In the genomic region with DNA sequence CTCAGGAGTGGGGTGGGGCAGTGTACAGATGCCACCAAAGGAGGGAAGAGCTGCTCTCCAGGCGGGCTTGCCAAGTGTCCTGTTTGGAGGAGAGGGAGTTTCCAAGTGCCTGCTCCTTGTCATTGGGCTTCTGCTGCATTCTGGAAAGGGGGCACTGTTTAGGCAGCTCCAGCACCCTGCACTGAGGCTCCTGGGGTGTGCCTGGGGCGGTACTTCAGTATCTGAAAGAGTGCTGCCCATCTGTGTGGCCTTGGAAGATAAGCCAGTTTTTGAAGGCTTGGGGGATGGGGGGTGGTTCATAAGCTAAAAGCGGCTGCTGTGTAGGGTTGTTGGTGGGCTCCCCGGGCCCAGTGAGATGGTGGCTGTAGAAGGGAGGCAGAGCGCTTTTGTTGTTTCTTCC, we compare ENCODE assay signal across 12 mouse cellular contexts. TPM values are rescaled to one million over a fixed set of nuclear protein-coding genes. Genes with fewer than 3 reads are reported as not detected.
A peak's percentile ranks its signal among the peaks of the same experiment; 100 is the strongest.
DNase-seq lines count a peak whose midpoint lies in the region; ATAC-seq and TF ChIP-seq lines count a peak whose summit lies in the region.
"Had no signal": no experiment of that assay in that cellular context is flagged by ENCODE, and none has a peak within 500 bp of the region (broad histone marks: within the 10 kb centered on the region; RNA-seq: fewer than 3 reads in every experiment).

No protein-coding gene starts in this region.

- TF ChIP-seq CTCF in CH12.LX (conservative IDR thresholded peaks at IDR 0.05 in 1 of 2, IDR thresholded peaks at IDR 0.05 in 1 of 2; ENCODE audit: low read depth in 2 of 2, low read length in 2 of 2) = no peak

- in situ Hi-C loops in CH12.LX (cut with MboI; ENCODE audit: low pct_ligation_motif_present, low pct_unique_long_range_greater_than_20kb, low sequenced_read_pairs) = no loop called here

- ATAC-seq in heart, embryonic 11.5 days (replicated peaks; ENCODE audit: insufficient number of reproducible peaks, low FRiP score, low TSS enrichment) = peak; percentile 85
- peak; percentile 83 for ATAC-seq in liver, embryonic 15.5 days (ENCODE audit: insufficient read depth)
- ATAC-seq in neural tube, embryonic 15.5 days (ENCODE audit: low FRiP score) = no peak

- no peaks in the 10 kb centered on the region for H3K9me3 ChIP-seq in heart, embryonic 11.5 days (replicated peaks; ENCODE audit: control insufficient read depth, low read length)
- H3K9me3 ChIP-seq in CH12.LX (replicated peaks; ENCODE audit: low read length) = no peaks in the 10 kb centered on the region
- H3K9me3 ChIP-seq in liver, embryonic 15.5 days (replicated peaks) = no peaks in the 10 kb centered on the region
- no peaks in the 10 kb centered on the region for H3K9me3 ChIP-seq in neural tube, embryonic 15.5 days (replicated peaks)
- H3K9me3 ChIP-seq: embryonic facial prominence, embryonic 13.5 days; hindbrain, embryonic 15.5 days had no signal

- peak overlapping the region; percentile 48 for H3K4me2 ChIP-seq in heart, embryonic 11.5 days
- H3K4me2 ChIP-seq in CH12.LX (ENCODE audit: insufficient read depth, low read depth, poor library complexity, severe bottlenecking) = peak overlapping the region; percentile 69
- H3K4me2 ChIP-seq in liver, embryonic 15.5 days = peak overlapping the region; percentile 96
- no peak overlapping the region for H3K4me2 ChIP-seq in neural tube, embryonic 15.5 days
- H3K4me2 ChIP-seq: embryonic facial prominence, embryonic 13.5 days; hindbrain, embryonic 15.5 days had no signal

- peaks cover 17% of the 10 kb centered on the region; the same call in 1 of the 2 replicates for H3K4me1 ChIP-seq in heart, embryonic 11.5 days (ENCODE audit: control insufficient read depth, insufficient read depth, low read length)
- H3K4me1 ChIP-seq in CH12.LX (ENCODE audit: control insufficient read depth in 1 of 2, insufficient read depth in 2 of 2) = peaks cover 12 to 48% of the 10 kb centered on the region in 2 experiments
- peaks cover 94% of the 10 kb centered on the region for H3K4me1 ChIP-seq in liver, embryonic 15.5 days (replicated peaks)
- H3K4me1 ChIP-seq in neural tube, embryonic 15.5 days = peaks cover 7% of the 10 kb centered on the region

- DNase-seq in heart, postnatal 36 days = no peak
- DNase-seq in CH12.LX (ENCODE audit: extremely low read depth) = no peak
- peak; percentile 91 for DNase-seq in c-Kit-positive CD71-positive TER-119-positive erythroid progenitor cells, embryonic 14.5 days (ENCODE audit: low spot score)
- DNase-seq in frontal cortex, postnatal 14 days (ENCODE audit: low spot score in 2 of 2) = no peak
- no peak for DNase-seq in retina, embryonic 14.5 days (ENCODE audit: low spot score)
- DNase-seq: gastrocnemius, postnatal 25 days had no signal

- peaks cover 13% of the 10 kb centered on the region for H3K79me2 ChIP-seq in CH12.LX (replicated peaks; ENCODE audit: control insufficient read depth, extremely low read depth, insufficient read depth, poor library complexity, severe bottlenecking)

- intact Hi-C loops in heart, postnatal 36 days (cut with DNase I) = no loop called here

- H3K27me3 ChIP-seq in heart, embryonic 11.5 days (ENCODE audit: control insufficient read depth, insufficient read depth, low read length) = no peaks in the 10 kb centered on the region
- H3K27me3 ChIP-seq in CH12.LX (replicated peaks) = no peaks in the 10 kb centered on the region
- H3K27me3 ChIP-seq in liver, embryonic 15.5 days = no peaks in the 10 kb centered on the region
- no peaks in the 10 kb centered on the region for H3K27me3 ChIP-seq in neural tube, embryonic 15.5 days (replicated peaks)
- H3K27me3 ChIP-seq: embryonic facial prominence, embryonic 13.5 days; hindbrain, embryonic 15.5 days had no signal

- 59% methylated on average over 5 of the region's 5 CpGs for whole genome bisulfite sequencing in heart, embryonic 11.5 days (ENCODE audit: insufficient replicate concordance)
- 16% methylated on average over 5 of the region's 5 CpGs for WGBS in liver, embryonic 15.5 days (ENCODE audit: insufficient replicate concordance)
- 92% methylated on average over 5 of the region's 5 CpGs for WGBS in neural tube, embryonic 15.5 days

- no peak for TF ChIP-seq RAD21 in CH12.LX (IDR thresholded peaks at IDR 0.05; ENCODE audit: low read depth, low read length)

- H3K36me3 ChIP-seq in heart, embryonic 11.5 days (ENCODE audit: control insufficient read depth, insufficient read depth, low read length) = peaks cover 6% of the 10 kb centered on the region; the same call in 1 of the 2 replicates
- H3K36me3 ChIP-seq in CH12.LX (replicated peaks in 1 of 2; ENCODE audit: control insufficient read depth in 1 of 2, insufficient read depth in 1 of 2, low read length in 1 of 2) = peaks cover 31 to 47% of the 10 kb centered on the region in 2 experiments
- peaks cover 44% of the 10 kb centered on the region for H3K36me3 ChIP-seq in liver, embryonic 15.5 days (replicated peaks)
- peaks cover 40% of the 10 kb centered on the region for H3K36me3 ChIP-seq in neural tube, embryonic 15.5 days

- dilution Hi-C loops in CH12.LX (cut with MboI; ENCODE audit: extremely low pct_ligation_motif_present, extremely low pct_unique_long_range_greater_than_20kb, low sequenced_read_pairs) = no loop called here

- TF ChIP-seq EP300 in CH12.LX (IDR thresholded peaks at IDR 0.05; ENCODE audit: low read length) = no peak

- H3K27ac ChIP-seq in heart, embryonic 11.5 days (ENCODE audit: low read depth, low read length) = peak overlapping the region; percentile 89
- H3K27ac ChIP-seq in CH12.LX (ENCODE audit: insufficient read depth, low read depth) = peak overlapping the region; percentile 1; the same call in 1 of the 2 replicates
- peak overlapping the region; percentile 99 for H3K27ac ChIP-seq in liver, embryonic 15.5 days (replicated peaks)
- no peak overlapping the region for H3K27ac ChIP-seq in neural tube, embryonic 15.5 days (replicated peaks)
- H3K27ac ChIP-seq: embryonic facial prominence, embryonic 13.5 days; hindbrain, embryonic 15.5 days had no signal

- H3K4me3 ChIP-seq in heart, embryonic 11.5 days (ENCODE audit: low read depth, low read length) = peak overlapping the region; percentile 13; the same call in 1 of the 2 replicates
- H3K4me3 ChIP-seq in CH12.LX (replicated peaks in 1 of 3; ENCODE audit: low read depth in 2 of 3, low read length in 2 of 3, poor library complexity in 1 of 3) = no peak overlapping the region
- peak overlapping the region; percentile 68 for H3K4me3 ChIP-seq in liver, embryonic 15.5 days (replicated peaks)
- no peak overlapping the region for H3K4me3 ChIP-seq in neural tube, embryonic 15.5 days (replicated peaks)
- H3K4me3 ChIP-seq: embryonic facial prominence, embryonic 13.5 days; hindbrain, embryonic 15.5 days had no signal

- H3K9ac ChIP-seq in heart, embryonic 11.5 days (ENCODE audit: low read depth, low read length) = peak overlapping the region; percentile 44
- peak overlapping the region; percentile 50; the same call in 1 of the 2 replicates for H3K9ac ChIP-seq in CH12.LX (ENCODE audit: insufficient read depth, low read depth)
- H3K9ac ChIP-seq in liver, embryonic 15.5 days = peak overlapping the region; percentile 79
- no peak overlapping the region for H3K9ac ChIP-seq in neural tube, embryonic 15.5 days (replicated peaks)
- H3K9ac ChIP-seq: embryonic facial prominence, embryonic 13.5 days; hindbrain, embryonic 15.5 days had no signal

- TF ChIP-seq POLR2A in CH12.LX (IDR thresholded peaks at IDR 0.05; ENCODE audit: low read depth, low read length) = no peak

RNA-seq across cellular contexts. Expression of a gene that starts 5.4 kb away (rescaled TPM):
- 35.4 and 40.5 TPM in 2 replicates for polyA plus RNA-seq in heart, embryonic 11.5 days (2014; fragmentation: Nextera tagmentation; extraction: Ambion mirVana)
- total RNA-seq in heart, postnatal 36 days (2021) = 10 to 100 TPM; 18.9 to 21.1 TPM
- total RNA-seq in CH12.LX (2012; rRNA removed) (20.3 and 25.3 TPM in 2 replicates), CH12.LX (2014; rRNA removed) (22.3 and 24.3 TPM in 2 replicates)
- polyA plus RNA-seq in CH12.LX (2012; ENCODE audit: insufficient read length, low read depth) = 24.4 and 26.1 TPM in 2 replicates
- 130 and 137 TPM in 2 replicates for polyA plus RNA-seq in liver, embryonic 15.5 days (2015; fragmentation: Nextera tagmentation; extraction: Ambion mirVana)
- 45.8 and 46.6 TPM in 2 replicates for polyA plus RNA-seq in neural tube, embryonic 15.5 days (2015; fragmentation: Nextera tagmentation; extraction: Ambion mirVana)

RNA-seq across cellular contexts. Expression of a gene that starts 11.9 kb away (rescaled TPM):
- polyA plus RNA-seq in heart, embryonic 11.5 days (2014; fragmentation: Nextera tagmentation; extraction: Ambion mirVana) = 1,140 and 1,315 TPM in 2 replicates
- 100 to 1,000 TPM; 494 to 510 TPM for total RNA-seq in heart, postnatal 36 days (2021)
- total RNA-seq in CH12.LX (2012; rRNA removed) = 3,568 and 3,991 TPM in 2 replicates
- total RNA-seq in CH12.LX (2014; rRNA removed) = 4,012 and 4,053 TPM in 2 replicates
- 3,250 and 3,563 TPM in 2 replicates for polyA plus RNA-seq in CH12.LX (2012; ENCODE audit: insufficient read length, low read depth)
- polyA plus RNA-seq in liver, embryonic 15.5 days (2015; fragmentation: Nextera tagmentation; extraction: Ambion mirVana) = 830 and 871 TPM in 2 replicates
- polyA plus RNA-seq in neural tube, embryonic 15.5 days (2015; fragmentation: Nextera tagmentation; extraction: Ambion mirVana) = 830 and 1,045 TPM in 2 replicates

RNA-seq across cellular contexts. Expression of a gene that starts 23.7 kb away (rescaled TPM):
- not detected in 2 replicates for polyA plus RNA-seq in heart, embryonic 11.5 days (2014; fragmentation: Nextera tagmentation; extraction: Ambion mirVana)
- not detected for total RNA-seq in heart, postnatal 36 days (2021)
- total RNA-seq in CH12.LX (2012; rRNA removed) (not detected in 2 replicates), CH12.LX (2014; rRNA removed) (not detected in 2 replicates)
- not detected in 2 replicates for polyA plus RNA-seq in CH12.LX (2012; ENCODE audit: insufficient read length, low read depth)
- polyA plus RNA-seq in liver, embryonic 15.5 days (2015; fragmentation: Nextera tagmentation; extraction: Ambion mirVana) = 0.07 TPM in 1 of 2 replicates, not detected in the other
- polyA plus RNA-seq in neural tube, embryonic 15.5 days (2015; fragmentation: Nextera tagmentation; extraction: Ambion mirVana) = 2.4 TPM in 1 of 2 replicates, not detected in the other
- total RNA-seq: gastrocnemius, postnatal 25 days; neutrophil, adult 5-6 weeks had no signal
- polyA plus RNA-seq: hindbrain, embryonic 15.5 days had no signal

RNA-seq across cellular contexts. Expression of a gene that starts 33.9 kb away (rescaled TPM):
- polyA plus RNA-seq in heart, embryonic 11.5 days (2014; fragmentation: Nextera tagmentation; extraction: Ambion mirVana) = not detected in 2 replicates
- not detected for total RNA-seq in heart, postnatal 36 days (2021)
- not detected in 2 replicates for total RNA-seq in CH12.LX (2012; rRNA removed)
- total RNA-seq in CH12.LX (2014; rRNA removed) = not detected in 2 replicates
- polyA plus RNA-seq in CH12.LX (2012; ENCODE audit: insufficient read length, low read depth) = 0.17 TPM in 1 of 2 replicates, not detected in the other
- polyA plus RNA-seq in liver, embryonic 15.5 days (2015; fragmentation: Nextera tagmentation; extraction: Ambion mirVana) = not detected in 2 replicates
- 0.18 and 0.50 TPM in 2 replicates for polyA plus RNA-seq in neural tube, embryonic 15.5 days (2015; fragmentation: Nextera tagmentation; extraction: Ambion mirVana)
- total RNA-seq: gastrocnemius, postnatal 25 days; neutrophil, adult 5-6 weeks had no signal
- polyA plus RNA-seq: embryonic facial prominence, embryonic 13.5 days had no signal

RNA-seq across cellular contexts. Expression of a gene that starts 45.9 kb away (rescaled TPM):
- polyA plus RNA-seq in heart, embryonic 11.5 days (2014; fragmentation: Nextera tagmentation; extraction: Ambion mirVana) = 2.3 and 3.1 TPM in 2 replicates
- 1 to 10 TPM; 3.1 to 5.4 TPM for total RNA-seq in heart, postnatal 36 days (2021)
- total RNA-seq in CH12.LX (2012; rRNA removed) (not detected in 2 replicates), CH12.LX (2014; rRNA removed) (not detected in 2 replicates)
- 0.06 and 0.08 TPM in 2 replicates for polyA plus RNA-seq in CH12.LX (2012; ENCODE audit: insufficient read length, low read depth)
- polyA plus RNA-seq in liver, embryonic 15.5 days (2015; fragmentation: Nextera tagmentation; extraction: Ambion mirVana) = 2.7 and 3.5 TPM in 2 replicates
- 10.5 and 11.3 TPM in 2 replicates for polyA plus RNA-seq in neural tube, embryonic 15.5 days (2015; fragmentation: Nextera tagmentation; extraction: Ambion mirVana)

Comparison
In these comparisons a context has a peak if more than half of its experiments do, and no peak if none do; other contexts are left out.
1. H3K4me3 ChIP-seq: peak in heart, embryonic 11.5 days (single experiment) and liver, embryonic 15.5 days (single experiment); none in CH12.LX (0 of 3) and neural tube, embryonic 15.5 days (single experiment).